ENCODE assay signal across 12 mouse cellular contexts in genomic region chr2:144238341-144238740, GRCm38 (mm10). TPM values are rescaled to one million over a fixed set of nuclear protein-coding genes. Genes with fewer than 3 reads are reported as not detected.
DNase-seq lines count a peak whose midpoint lies in the region; ATAC-seq and TF ChIP-seq lines count a peak whose summit lies in the region.
"Had no signal": no experiment of that assay in that cellular context is flagged by ENCODE, and none has a peak within 500 bp of the region (broad histone marks: within the 10 kb centered on the region; RNA-seq: fewer than 3 reads in every experiment).

No protein-coding gene starts in this region.

- no peaks in the 10 kb centered on the region for H3K36me3 ChIP-seq in embryonic facial prominence, embryonic 14.5 days (ENCODE audit: control insufficient read depth, insufficient read depth, low read length)
- H3K36me3 ChIP-seq in embryonic facial prominence, embryonic 10.5 days (replicated peaks), result no peaks in the 10 kb centered on the region
- no peaks in the 10 kb centered on the region for H3K36me3 ChIP-seq in heart, postnatal 0 days (replicated peaks; ENCODE audit: control insufficient read depth, insufficient read depth, low read length)
- H3K36me3 ChIP-seq in midbrain, postnatal 0 days (ENCODE audit: insufficient read depth, low read length), result no peaks in the 10 kb centered on the region
- H3K36me3 ChIP-seq: lung, embryonic 15.5 days had no signal

- peaks cover 31% of the 10 kb centered on the region for H3K4me1 ChIP-seq in embryonic facial prominence, embryonic 14.5 days (ENCODE audit: control insufficient read depth, insufficient read depth, low read length)
- H3K4me1 ChIP-seq in embryonic facial prominence, embryonic 10.5 days, result peaks cover 28% of the 10 kb centered on the region
- no peaks in the 10 kb centered on the region for H3K4me1 ChIP-seq in heart, postnatal 0 days (ENCODE audit: control insufficient read depth, insufficient read depth)
- no peaks in the 10 kb centered on the region; the same call in 1 of the 2 replicates for H3K4me1 ChIP-seq in midbrain, postnatal 0 days (ENCODE audit: insufficient read depth, low read length)
- H3K4me1 ChIP-seq: lung, embryonic 15.5 days had no signal

- H3K9ac ChIP-seq in embryonic facial prominence, embryonic 14.5 days (ENCODE audit: low read depth, low read length), result no peak overlapping the region
- H3K9ac ChIP-seq in heart, postnatal 0 days (replicated peaks; ENCODE audit: low read depth, low read length), result no peak overlapping the region
- H3K9ac ChIP-seq in midbrain, postnatal 0 days (replicated peaks; ENCODE audit: low read length, poor library complexity, severe bottlenecking), result no peak overlapping the region
- H3K9ac ChIP-seq: lung, embryonic 15.5 days had no signal

- H3K4me3 ChIP-seq in embryonic facial prominence, embryonic 14.5 days (ENCODE audit: low read depth, low read length), result no peak overlapping the region
- no peak overlapping the region for H3K4me3 ChIP-seq in embryonic facial prominence, embryonic 10.5 days
- no peak overlapping the region for H3K4me3 ChIP-seq in heart, postnatal 0 days (ENCODE audit: low read depth, low read length)
- no peak overlapping the region for H3K4me3 ChIP-seq in midbrain, postnatal 0 days (ENCODE audit: low read depth, low read length)
- H3K4me3 ChIP-seq: lung, embryonic 15.5 days had no signal

- no peak for TF ChIP-seq EP300 in heart, postnatal 0 days (IDR thresholded peaks at IDR 0.05; ENCODE audit: low read depth)

- TF ChIP-seq CTCF in heart, postnatal 0 days (IDR thresholded peaks at IDR 0.05; ENCODE audit: low read depth), result no peak
- TF ChIP-seq CTCF in midbrain, postnatal 0 days (IDR thresholded peaks at IDR 0.05), result no peak

- DNase-seq in embryonic facial prominence, embryonic 14.5 days (ENCODE audit: low spot score), result peak; percentile 70
- DNase-seq in embryonic facial prominence, embryonic 10.5 days (ENCODE audit: low spot score), result no peak
- peak; percentile 29 for DNase-seq in ovary, postnatal 36 days (ENCODE audit: low spot score)
- DNase-seq in ovary, postnatal 10 days (ENCODE audit: low spot score), result no peak
- DNase-seq in heart, postnatal 0 days (ENCODE audit: low spot score), result no peak
- DNase-seq in midbrain, postnatal 0 days (ENCODE audit: low spot score), result no peak
- no peak for DNase-seq in left cerebral cortex, adult 9 months (ENCODE audit: low spot score in 2 of 2)
- no peak for DNase-seq in left cerebral cortex, postnatal 25 days (ENCODE audit: low spot score in 2 of 2)
- DNase-seq: layer of hippocampus, postnatal 36 days had no signal

- no peaks in the 10 kb centered on the region for H3K9me3 ChIP-seq in embryonic facial prominence, embryonic 14.5 days (ENCODE audit: control insufficient read depth, low read length)
- no peaks in the 10 kb centered on the region for H3K9me3 ChIP-seq in embryonic facial prominence, embryonic 10.5 days
- H3K9me3 ChIP-seq in heart, postnatal 0 days (replicated peaks; ENCODE audit: control insufficient read depth, low read length), result 0 out of 2 replicates have a peak, but pooled peaks cover 3% of the 10 kb centered on the region
- no peaks in the 10 kb centered on the region for H3K9me3 ChIP-seq in midbrain, postnatal 0 days (ENCODE audit: low read length)
- H3K9me3 ChIP-seq: lung, embryonic 15.5 days had no signal

- H3K4me2 ChIP-seq in embryonic facial prominence, embryonic 14.5 days (ENCODE audit: low read depth, low read length), result no peak overlapping the region
- no peak overlapping the region for H3K4me2 ChIP-seq in heart, postnatal 0 days (ENCODE audit: low read depth, low read length)
- H3K4me2 ChIP-seq in midbrain, postnatal 0 days (ENCODE audit: low read depth, low read length, poor library complexity, severe bottlenecking), result no peak overlapping the region
- H3K4me2 ChIP-seq: lung, embryonic 15.5 days had no signal

- intact Hi-C loops in left cerebral cortex, postnatal 25 days (cut with DNase I), result no loop called here

- no peak for ATAC-seq in embryonic facial prominence, embryonic 14.5 days (ENCODE audit: low read depth)
- peak; percentile 62 for ATAC-seq in heart, postnatal 0 days (ENCODE audit: insufficient read depth, low read depth)
- ATAC-seq in midbrain, postnatal 0 days (ENCODE audit: low FRiP score), result no peak
- ATAC-seq: forebrain, embryonic 16.5 days; hindbrain, embryonic 16.5 days had no signal

- 48% methylated on average over 6 of the region's 6 CpGs for WGBS in embryonic facial prominence, embryonic 14.5 days
- WGBS in embryonic facial prominence, embryonic 10.5 days, result 74% methylated on average over 6 of the region's 6 CpGs
- 67% methylated on average over 6 of the region's 6 CpGs for WGBS in heart, postnatal 0 days
- 79% methylated on average over 6 of the region's 6 CpGs for WGBS in midbrain, postnatal 0 days

- H3K27ac ChIP-seq in embryonic facial prominence, embryonic 14.5 days (replicated peaks; ENCODE audit: low read depth, low read length), result peak overlapping the region; percentile 49; the same call in 1 of the 2 replicates
- H3K27ac ChIP-seq in embryonic facial prominence, embryonic 10.5 days (replicated peaks), result no peak overlapping the region
- peak overlapping the region; percentile 53 for H3K27ac ChIP-seq in heart, postnatal 0 days (ENCODE audit: low read depth)
- H3K27ac ChIP-seq in midbrain, postnatal 0 days (ENCODE audit: low read depth, low read length), result no peak overlapping the region
- H3K27ac ChIP-seq: lung, embryonic 15.5 days had no signal

- no peaks in the 10 kb centered on the region for H3K27me3 ChIP-seq in embryonic facial prominence, embryonic 14.5 days (replicated peaks; ENCODE audit: control insufficient read depth, insufficient read depth, low read length)
- H3K27me3 ChIP-seq in embryonic facial prominence, embryonic 10.5 days (replicated peaks; ENCODE audit: low read depth, poor library complexity, severe bottlenecking), result no peaks in the 10 kb centered on the region
- H3K27me3 ChIP-seq in heart, postnatal 0 days (ENCODE audit: control insufficient read depth, insufficient read depth, low read length), result no peaks in the 10 kb centered on the region
- H3K27me3 ChIP-seq in midbrain, postnatal 0 days (ENCODE audit: insufficient read depth, low read length), result no peaks in the 10 kb centered on the region
- H3K27me3 ChIP-seq: lung, embryonic 15.5 days had no signal

RNA-seq across cellular contexts. Expression of gene Mgme1, which starts 32.1 kb away (rescaled TPM):
- 15.5 and 16.7 TPM in 2 replicates for polyA plus RNA-seq in embryonic facial prominence, embryonic 14.5 days (2014; fragmentation: Nextera tagmentation; extraction: Ambion mirVana)
- polyA plus RNA-seq in embryonic facial prominence, embryonic 10.5 days (2016; fragmentation: Nextera tagmentation; extraction: Ambion mirVana), result 23.2 and 25.1 TPM in 2 replicates
- total RNA-seq in heart, postnatal 0 days (2014; rRNA removed; ENCODE audit: low replicate concordance), result 7.5 and 11.1 TPM in 2 replicates
- 12.6 and 14.6 TPM in 2 replicates for polyA plus RNA-seq in heart, postnatal 0 days (2015; fragmentation: Nextera tagmentation; extraction: Ambion mirVana)
- total RNA-seq in midbrain, postnatal 0 days (2014; rRNA removed), result 4.3 and 4.4 TPM in 2 replicates
- 5.6 and 6.2 TPM in 2 replicates for polyA plus RNA-seq in midbrain, postnatal 0 days (2015; fragmentation: Nextera tagmentation; extraction: Ambion mirVana)
- 1 to 10 TPM; 5.2 to 5.7 TPM for total RNA-seq in left cerebral cortex, postnatal 25 days (2021)

RNA-seq across cellular contexts. Expression of gene Snx5, which starts 32.4 kb away (rescaled TPM):
- 111 and 120 TPM in 2 replicates for polyA plus RNA-seq in embryonic facial prominence, embryonic 14.5 days (2014; fragmentation: Nextera tagmentation; extraction: Ambion mirVana)
- 128 and 138 TPM in 2 replicates for polyA plus RNA-seq in embryonic facial prominence, embryonic 10.5 days (2016; fragmentation: Nextera tagmentation; extraction: Ambion mirVana)
- total RNA-seq in heart, postnatal 0 days (2014; rRNA removed; ENCODE audit: low replicate concordance), result 80.2 and 146 TPM in 2 replicates
- polyA plus RNA-seq in heart, postnatal 0 days (2015; fragmentation: Nextera tagmentation; extraction: Ambion mirVana), result 55.7 and 65.6 TPM in 2 replicates
- 62.3 and 69.0 TPM in 2 replicates for total RNA-seq in midbrain, postnatal 0 days (2014; rRNA removed)
- 57.2 and 58.0 TPM in 2 replicates for polyA plus RNA-seq in midbrain, postnatal 0 days (2015; fragmentation: Nextera tagmentation; extraction: Ambion mirVana)
- 10 to 100 TPM; 77.5 to 81.3 TPM for total RNA-seq in left cerebral cortex, postnatal 25 days (2021)

Comparison
In these comparisons a context has a peak if more than half of its experiments do, and no peak if none do; other contexts are left out.
1. DNase-seq: peak in embryonic facial prominence, embryonic 14.5 days (single experiment) and ovary, postnatal 36 days (single experiment); none in embryonic facial prominence, embryonic 10.5 days (single experiment), ovary, postnatal 10 days (single experiment), heart, postnatal 0 days (single experiment), midbrain, postnatal 0 days (single experiment), left cerebral cortex, adult 9 months (0 of 2) and left cerebral cortex, postnatal 25 days (0 of 2).
2. H3K27ac ChIP-seq: peak in embryonic facial prominence, embryonic 14.5 days (single experiment) and heart, postnatal 0 days (single experiment); none in embryonic facial prominence, embryonic 10.5 days (single experiment) and midbrain, postnatal 0 days (single experiment).